17 mouse cellular contexts compared by ENCODE assay signal in the genomic region with DNA sequence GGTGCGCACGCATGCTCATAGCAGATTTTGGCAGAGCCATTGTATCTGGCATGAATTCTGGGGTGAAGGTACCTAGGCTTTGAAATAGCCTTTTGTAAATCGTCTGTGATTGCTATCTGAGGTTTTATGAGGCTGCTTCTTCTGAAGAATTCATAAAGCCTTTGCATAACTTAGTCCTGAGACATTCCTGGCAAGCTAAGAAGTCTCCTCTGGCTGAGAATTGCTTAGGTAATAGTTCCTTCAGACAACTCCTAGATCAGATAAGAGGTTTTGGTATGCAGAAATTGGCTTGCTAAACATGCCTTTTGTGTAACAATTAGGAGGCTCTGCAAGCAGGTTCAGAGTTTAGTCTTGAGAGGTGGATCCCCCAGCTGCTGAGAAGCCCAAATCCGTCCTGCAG.
"Had no signal": no experiment of that assay in that cellular context is flagged by ENCODE, and none has a peak within 500 bp of the region (broad histone marks: within the 10 kb centered on the region; RNA-seq: fewer than 3 reads in every experiment).

No protein-coding gene starts in this region.

- ATAC-seq: midbrain, embryonic 15.5 days had no signal

- H3K36me3 ChIP-seq: liver, embryonic 13.5 days; midbrain, embryonic 12.5 days; midbrain, embryonic 15.5 days; neural tube, embryonic 12.5 days; neural tube, embryonic 15.5 days had no signal

- H3K27me3 ChIP-seq: liver, embryonic 13.5 days; midbrain, embryonic 15.5 days; neural tube, embryonic 12.5 days; neural tube, embryonic 15.5 days had no signal

- H3K4me3 ChIP-seq: liver, embryonic 13.5 days; midbrain, embryonic 12.5 days; midbrain, embryonic 15.5 days; neural tube, embryonic 12.5 days; neural tube, embryonic 15.5 days had no signal

- H3K9ac ChIP-seq: liver, embryonic 13.5 days; midbrain, embryonic 12.5 days; midbrain, embryonic 15.5 days; neural tube, embryonic 12.5 days; neural tube, embryonic 15.5 days had no signal

- H3K9me3 ChIP-seq: liver, embryonic 13.5 days; midbrain, embryonic 12.5 days; midbrain, embryonic 15.5 days; neural tube, embryonic 12.5 days; neural tube, embryonic 15.5 days had no signal

- H3K4me1 ChIP-seq: liver, embryonic 13.5 days; midbrain, embryonic 12.5 days; midbrain, embryonic 15.5 days; neural tube, embryonic 12.5 days; neural tube, embryonic 15.5 days had no signal

- DNase-seq: kidney, adult 9 months; kidney, postnatal 14 days; kidney, postnatal 4 days; liver, embryonic 13.5 days; lung, adult 2 months; right cerebral cortex, adult 18-20 months; right cerebral cortex, postnatal 14 days; right cerebral cortex, postnatal 4 days; thymus, adult 2 months; thymus, postnatal 14 days; thymus, postnatal 4 days had no signal

- H3K27ac ChIP-seq: liver, embryonic 13.5 days; macrophage; midbrain, embryonic 12.5 days; midbrain, embryonic 15.5 days; neural tube, embryonic 12.5 days; neural tube, embryonic 15.5 days; stomach, postnatal 0 days had no signal

- H3K4me2 ChIP-seq: liver, embryonic 13.5 days; midbrain, embryonic 12.5 days; midbrain, embryonic 15.5 days; neural tube, embryonic 12.5 days; neural tube, embryonic 15.5 days had no signal
